Mouse (Mus musculus) MEL (cell line): ENCODE data around the gene Arhgap33. TPM values are rescaled to one million over a fixed set of nuclear protein-coding genes. Genes with fewer than 3 reads are reported as not detected.

Experiments
- DNase-seq: peaks from one replicate; pipeline ENCODE4 v3.0.0; 2011; ENCODE audit warnings: low read depth, low spot score
- H3K27ac ChIP-seq: 2 replicates; pipeline ENCODE4 v1.5.1; 2012; ENCODE audit warnings: low read depth, mild to moderate bottlenecking, control low read depth, low read length, moderate library complexity; ENCODE audit not compliant: control insufficient read depth
- H3K27me3 ChIP-seq, 2 experiments: fragments of 150-350 bp in 1 of 2; sonication (generic) in 1 of 2; 2 replicates each; pipeline ENCODE4 v1.6.1; 2012; ENCODE audit warnings: low read length in 2 of 2, mild to moderate bottlenecking in 2 of 2, improper control_type of control experiment in 1 of 2, moderate library complexity in 1 of 2; ENCODE audit not compliant: insufficient read depth in 2 of 2, control insufficient read depth in 1 of 2
- H3K36me3 ChIP-seq, 2 experiments: 2 replicates each; pipeline ENCODE4 v1.6.1; 2012 to 2014; ENCODE audit warnings: low read length in 2 of 2, improper control_type of control experiment in 1 of 2, inconsistent platforms in 1 of 2, mild to moderate bottlenecking in 1 of 2; ENCODE audit not compliant: insufficient read depth in 2 of 2, control insufficient read depth in 1 of 2
- H3K4me1 ChIP-seq, 2 experiments: fragments of 150-350 bp in 1 of 2; sonication (generic) in 1 of 2; 2 replicates each; pipeline ENCODE4 v1.6.1; 2012; ENCODE audit warnings: low read length in 2 of 2, improper control_type of control experiment in 1 of 2, mild to moderate bottlenecking in 1 of 2; ENCODE audit not compliant: insufficient read depth in 2 of 2, control insufficient read depth in 1 of 2
- H3K4me3 ChIP-seq, 2 experiments: fragments of 150-350 bp in 1 of 2; sonication (generic) in 1 of 2; 2 replicates each; pipeline ENCODE4 v1.5.1; 2012; ENCODE audit warnings: low read depth in 2 of 2, low read length in 2 of 2, mild to moderate bottlenecking in 2 of 2, moderate library complexity in 2 of 2, control low read depth in 1 of 2, improper control_type of control experiment in 1 of 2; ENCODE audit not compliant: control insufficient read depth in 1 of 2, insufficient read depth in 1 of 2
- H3K79me2 ChIP-seq: 2 replicates; pipeline ENCODE4 v1.6.1; 2012; ENCODE audit warnings: mild to moderate bottlenecking, low read length, moderate library complexity; ENCODE audit not compliant: control insufficient read depth, poor library complexity, insufficient read depth
- H3K9ac ChIP-seq: 2 replicates; pipeline ENCODE4 v1.6.1; 2012; ENCODE audit warnings: low read depth, mild to moderate bottlenecking, control low read depth, low read length, moderate library complexity; ENCODE audit not compliant: control insufficient read depth, poor library complexity, severe bottlenecking
- H3K9me3 ChIP-seq: fragments of 150-350 bp; sonication (generic); replicated peaks from 2 replicates; pipeline ENCODE4 v1.6.1; 2012; ENCODE audit warnings: mild to moderate bottlenecking, low read length, improper control_type of control experiment, moderate library complexity; ENCODE audit not compliant: insufficient read depth
- BHLHE40 ChIP-seq: IDR thresholded peaks from 2 replicates; pipeline ENCODE4 v1.6.1; 2012; ENCODE audit warnings: low read depth, mild to moderate bottlenecking, inconsistent platforms, low read length, improper control_type of control experiment, borderline replicate concordance
- CHD2 ChIP-seq: IDR thresholded peaks from 2 replicates; pipeline ENCODE4 v1.6.1; 2011; ENCODE audit warnings: low read length, improper control_type of control experiment
- CTCF ChIP-seq, 3 experiments: IDR thresholded peaks in 2 of 3; conservative IDR thresholded peaks in 1 of 3; 2 replicates each; pipeline ENCODE4 v1.5.1; 2011 to 2012; ENCODE audit warnings: low read length in 3 of 3, low read depth in 2 of 3, mild to moderate bottlenecking in 2 of 3, improper control_type of control experiment in 1 of 3, inconsistent platforms in 1 of 3, mixed read lengths in 1 of 3, moderate library complexity in 1 of 3; ENCODE audit not compliant: control insufficient read depth in 1 of 3, insufficient read depth in 1 of 3, poor library complexity in 1 of 3, severe bottlenecking in 1 of 3
- E2F4 ChIP-seq: IDR thresholded peaks from 2 replicates; pipeline ENCODE4 v1.6.1; 2011; ENCODE audit warnings: low read depth, low read length, improper control_type of control experiment, borderline replicate concordance
- ELF1 ChIP-seq: IDR thresholded peaks from 2 replicates; pipeline ENCODE4 v1.6.1; 2014; ENCODE audit warnings: low read depth, mild to moderate bottlenecking, inconsistent platforms, low read length, improper control_type of control experiment, moderate library complexity
- EP300 ChIP-seq, 2 experiments: IDR thresholded peaks; 2 replicates each; pipeline ENCODE4 v1.6.1; 2011; ENCODE audit warnings: improper control_type of control experiment in 2 of 2, low read length in 2 of 2, low read depth in 1 of 2, mild to moderate bottlenecking in 1 of 2
- ETS1 ChIP-seq: IDR thresholded peaks from 2 replicates; pipeline ENCODE4 v1.6.1; 2012; ENCODE audit warnings: low read depth, mild to moderate bottlenecking, inconsistent platforms, low read length, improper control_type of control experiment, moderate library complexity
- GABPA ChIP-seq: IDR thresholded peaks from 2 replicates; pipeline ENCODE4 v1.6.1; 2012; ENCODE audit warnings: low read depth, mild to moderate bottlenecking, inconsistent platforms, low read length, improper control_type of control experiment, moderate library complexity
- GATA1 ChIP-seq: IDR thresholded peaks from 2 replicates; pipeline ENCODE4 v1.6.1; 2011; ENCODE audit warnings: low read depth, low read length, improper control_type of control experiment
- HCFC1 ChIP-seq: IDR thresholded peaks from 2 replicates; pipeline ENCODE4 v1.6.1; 2012; ENCODE audit warnings: low read depth, mild to moderate bottlenecking, inconsistent platforms, low read length, improper control_type of control experiment, moderate library complexity
- JUND ChIP-seq: IDR thresholded peaks from 2 replicates; pipeline ENCODE4 v1.6.1; 2011; ENCODE audit warnings: low read depth, mild to moderate bottlenecking, improper control_type of control experiment, low read length
- KAT2A ChIP-seq: conservative IDR thresholded peaks from 2 replicates; pipeline ENCODE4 v1.6.1; 2012; ENCODE audit warnings: low read depth, low read length, improper control_type of control experiment, inconsistent platforms
- MAX ChIP-seq: IDR thresholded peaks from 2 replicates; pipeline ENCODE4 v1.6.1; 2011; ENCODE audit warnings: low read length, improper control_type of control experiment
- MAZ ChIP-seq: IDR thresholded peaks from 2 replicates; pipeline ENCODE4 v1.6.1; 2012; ENCODE audit warnings: low read depth, mild to moderate bottlenecking, inconsistent platforms, low read length, improper control_type of control experiment
- MEF2A ChIP-seq: IDR thresholded peaks from 2 replicates; pipeline ENCODE4 v1.6.1; 2014; ENCODE audit warnings: low read depth, mild to moderate bottlenecking, inconsistent platforms, low read length, improper control_type of control experiment; ENCODE audit not compliant: poor library complexity, insufficient replicate concordance, severe bottlenecking; ENCODE audit errors: extremely low read depth
- MXI1 ChIP-seq: IDR thresholded peaks from 2 replicates; pipeline ENCODE4 v1.6.1; 2011; ENCODE audit warnings: mild to moderate bottlenecking, low read depth, low read length, improper control_type of control experiment
- MYB ChIP-seq: IDR thresholded peaks from 2 replicates; pipeline ENCODE4 v1.6.1; 2011; ENCODE audit warnings: mild to moderate bottlenecking, low read depth, low read length, improper control_type of control experiment
- MYC ChIP-seq: IDR thresholded peaks from 2 replicates; pipeline ENCODE4 v1.6.1; 2011; ENCODE audit warnings: low read depth, mild to moderate bottlenecking, low read length, improper control_type of control experiment, moderate library complexity
- NELFE ChIP-seq: IDR thresholded peaks from 2 replicates; pipeline ENCODE4 v1.6.1; 2011; ENCODE audit warnings: low read depth, low read length, improper control_type of control experiment
- NRF1 ChIP-seq: IDR thresholded peaks from 2 replicates; pipeline ENCODE4 v1.6.1; 2014; ENCODE audit warnings: low read depth, mild to moderate bottlenecking, inconsistent platforms, low read length, improper control_type of control experiment, moderate library complexity; ENCODE audit not compliant: poor library complexity, insufficient read depth, severe bottlenecking
- POLR2A ChIP-seq, 2 experiments: IDR thresholded peaks; 2 replicates each; pipeline ENCODE4 v1.6.1; 2011 to 2012; ENCODE audit warnings: low read length in 2 of 2, mild to moderate bottlenecking in 2 of 2, control low read depth in 1 of 2, improper control_type of control experiment in 1 of 2, low read depth in 1 of 2, moderate library complexity in 1 of 2; ENCODE audit not compliant: control insufficient read depth in 1 of 2, insufficient read depth in 1 of 2, poor library complexity in 1 of 2
- POLR2AphosphoS2 ChIP-seq: IDR thresholded peaks from 2 replicates; pipeline ENCODE4 v1.6.1; 2011; ENCODE audit warnings: low read length, improper control_type of control experiment
- POLR2AphosphoS5 ChIP-seq: IDR thresholded peaks from 2 replicates; pipeline ENCODE4 v1.6.1; 2012; ENCODE audit warnings: low read depth, borderline replicate concordance, mild to moderate bottlenecking, inconsistent platforms, low read length, moderate library complexity, mixed read lengths
- RAD21 ChIP-seq: IDR thresholded peaks from 2 replicates; pipeline ENCODE4 v1.6.1; 2011; ENCODE audit warnings: mild to moderate bottlenecking, low read depth, low read length, improper control_type of control experiment
- RCOR1 ChIP-seq: IDR thresholded peaks from 2 replicates; pipeline ENCODE4 v1.6.1; 2012; ENCODE audit warnings: low read depth, mild to moderate bottlenecking, inconsistent platforms, low read length, improper control_type of control experiment
- SIN3A ChIP-seq: IDR thresholded peaks from 2 replicates; pipeline ENCODE4 v1.6.1; 2012; ENCODE audit warnings: low read length, improper control_type of control experiment, inconsistent platforms
- SMC3 ChIP-seq: IDR thresholded peaks from 2 replicates; pipeline ENCODE4 v1.6.1; 2011; ENCODE audit warnings: low read depth, low read length, improper control_type of control experiment
- TBP ChIP-seq: IDR thresholded peaks from 2 replicates; pipeline ENCODE4 v1.8.0; 2011; ENCODE audit warnings: low read depth, low read length, improper control_type of control experiment
- TCF12 ChIP-seq: IDR thresholded peaks from 2 replicates; pipeline ENCODE4 v1.6.1; 2014; ENCODE audit warnings: low read depth, mild to moderate bottlenecking, inconsistent platforms, low read length, improper control_type of control experiment, moderate library complexity
- UBTF ChIP-seq: IDR thresholded peaks from 2 replicates; pipeline ENCODE4 v1.6.1; 2012; ENCODE audit warnings: low read depth, mild to moderate bottlenecking, inconsistent platforms, low read length, improper control_type of control experiment, moderate library complexity, borderline replicate concordance; ENCODE audit not compliant: insufficient read depth
- USF1 ChIP-seq: IDR thresholded peaks from 2 replicates; pipeline ENCODE4 v1.6.1; 2014; ENCODE audit warnings: low read depth, mild to moderate bottlenecking, inconsistent platforms, low read length, improper control_type of control experiment, moderate library complexity
- ZC3H11A ChIP-seq: IDR thresholded peaks from 2 replicates; pipeline ENCODE4 v1.6.1; 2012; ENCODE audit warnings: low read depth, mild to moderate bottlenecking, inconsistent platforms, low read length, improper control_type of control experiment
- ZKSCAN1 ChIP-seq: IDR thresholded peaks from 2 replicates; pipeline ENCODE4 v1.6.1; 2012; ENCODE audit warnings: low read depth, mild to moderate bottlenecking, inconsistent platforms, low read length, improper control_type of control experiment, moderate library complexity
- ZMIZ1 ChIP-seq: IDR thresholded peaks from 2 replicates; pipeline ENCODE4 v1.6.1; 2012; ENCODE audit warnings: low read depth, mild to moderate bottlenecking, inconsistent platforms, low read length, improper control_type of control experiment, moderate library complexity
- polyA plus RNA-seq, 2 experiments: library from polyadenylated mRNA; stranded (reverse) in 1 of 2; unstranded in 1 of 2; fragments of >175 nt in 1 of 2; fragments of >200 nt in 1 of 2; gene quantifications; 2 replicates each; pipeline versions ENCODE4 v1.2.1 to v1.2.4; 2012; ENCODE audit warnings: low replicate concordance in 2 of 2, low read depth in 1 of 2; ENCODE audit not compliant: insufficient read length in 2 of 2, insufficient read depth in 1 of 2, missing spikeins in 1 of 2
- total RNA-seq: library from RNA; depleted of rRNA; stranded (reverse); fragments of 300-350 nt; gene quantifications from 2 replicates; pipeline ENCODE4 v1.2.3, GENCODE M21; 2012

Gene Arhgap33
- total and polyA plus RNA-seq, 3 experiments = 1.8 to 22.3 TPM; not detected in 1

DNA sequence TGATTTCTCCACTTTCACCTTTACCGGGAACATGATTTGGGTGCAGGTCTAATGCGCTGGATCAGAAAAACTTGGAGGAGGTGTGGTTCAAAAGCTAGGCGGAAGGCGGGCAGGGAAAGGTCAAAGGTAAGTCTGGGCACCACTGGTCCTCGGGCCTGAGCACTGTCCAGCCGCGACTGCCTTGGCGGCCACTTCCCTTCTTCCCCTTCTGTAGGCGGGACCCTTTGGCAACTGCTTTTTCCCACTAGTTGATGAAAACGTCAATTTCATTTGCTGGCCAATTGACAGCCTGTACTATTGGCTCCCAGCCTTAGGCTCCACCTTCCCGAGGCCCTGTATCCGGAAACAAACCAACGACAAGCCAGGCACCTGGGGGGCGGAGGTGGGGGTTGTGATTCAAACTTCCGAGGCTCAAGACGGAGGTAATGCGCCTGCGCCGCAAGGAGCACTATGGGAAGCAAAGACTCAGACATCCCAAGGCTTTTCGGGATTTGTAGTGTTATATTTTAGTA lies 24.6 kb upstream of the Arhgap33 start, which contains the start of gene Lin37:
Gene Lin37 (minus strand): TSS at position 396 of the 512 bp plus-strand sequence.
- peak; percentile 80 for TF ChIP-seq KAT2A
- TF ChIP-seq POLR2AphosphoS2 = peak; percentile 50; the same call in 1 of the 2 replicates
- no peak for TF ChIP-seq GABPA
- TF ChIP-seq MAX = peak; percentile 65; the same call in 1 of the 2 replicates
- peak; percentile 94 for TF ChIP-seq ELF1
- no peak for TF ChIP-seq GATA1
- peak; percentile 60 for TF ChIP-seq ZMIZ1
- TF ChIP-seq RCOR1 = no peak
- no peak for TF ChIP-seq BHLHE40
- peak; percentile 93 for TF ChIP-seq HCFC1
- peak; percentile 77 for TF ChIP-seq CHD2
- no peak for TF ChIP-seq RAD21
- TF ChIP-seq ZC3H11A = no peak
- peak in 1 of 2 experiments; percentile 31; a peak in 1 of 4 replicates for TF ChIP-seq EP300 (IDR thresholded peaks at IDR 0.05; ENCODE audit: low read depth in 1 of 2, low read length in 2 of 2)
- TF ChIP-seq SIN3A = peak; percentile 95
- TF ChIP-seq CTCF (IDR thresholded peaks at IDR 0.05 in 2 of 3, conservative IDR thresholded peaks at IDR 0.05 in 1 of 3; ENCODE audit: control insufficient read depth in 1 of 3, insufficient read depth in 1 of 3, low read depth in 2 of 3, low read length in 3 of 3, poor library complexity in 1 of 3, severe bottlenecking in 1 of 3) = no peak
- peak; percentile 94 for TF ChIP-seq MAZ
- no peak for TF ChIP-seq MEF2A
- TF ChIP-seq JUND = no peak
- TF ChIP-seq ETS1 = 0 out of 2 replicates have a peak, but pooled peaks have one; percentile 20
- TF ChIP-seq SMC3 = no peak
- peak; percentile 76 for TF ChIP-seq NELFE
- peak; percentile 21; the same call in 1 of the 2 replicates for TF ChIP-seq USF1
- peak; percentile 40; the same call in 1 of the 2 replicates for TF ChIP-seq MYC
- TF ChIP-seq ZKSCAN1 = no peak
- peak; percentile 79 for TF ChIP-seq NRF1
- 0 out of 2 replicates have a peak, but pooled peaks have one; percentile 44 for TF ChIP-seq TBP
- TF ChIP-seq MYB = no peak
- peak; percentile 50 for TF ChIP-seq TCF12
- no peak for TF ChIP-seq E2F4
- peak; percentile 73 for TF ChIP-seq MXI1
- no peak for TF ChIP-seq UBTF
- no peak for TF ChIP-seq POLR2AphosphoS5
- TF ChIP-seq POLR2A (IDR thresholded peaks at IDR 0.05; ENCODE audit: control insufficient read depth in 1 of 2, insufficient read depth in 1 of 2, low read depth in 1 of 2, low read length in 2 of 2, poor library complexity in 1 of 2) = peak; percentile 60 to 78; a peak in 2 of 4 replicates
- Histone ChIP-seq H3K27me3 (no peaks in the 10 kb centered on the region), H3K4me1 (peaks cover 2 to 16% of the 10 kb centered on the region in 2 experiments; a peak in 2 of 4 replicates), H3K9ac (peak within 1 kb of the TSS; percentile 75), H3K36me3 (peaks cover 0 to 8% of the 10 kb centered on the region in 2 experiments; a peak in 2 of 4 replicates), H3K4me3 (peak within 1 kb of the TSS; percentile 80 to 85), H3K9me3 (no peaks in the 10 kb centered on the region), H3K27ac (peak within 1 kb of the TSS; percentile 56), H3K79me2 (peaks cover 18% of the 10 kb centered on the region)
- peak; percentile 99 for DNase-seq
